Mouse (Mus musculus) megakaryocyte, embryonic 14.5 days (primary cell): ENCODE data around the gene Mfsd4a.

Experiments used
- FLI1 ChIP-seq: IDR thresholded peaks from 2 replicates; pipeline ENCODE4 v1.6.1; 2012; ENCODE audit warnings: low read length, inconsistent platforms, mixed read lengths
- GATA1 ChIP-seq: IDR thresholded peaks from 3 replicates; pipeline ENCODE4 v1.6.1; 2012; ENCODE audit warnings: mixed read lengths, low read length, inconsistent platforms, borderline replicate concordance

- no peak for TF ChIP-seq GATA1
- TF ChIP-seq FLI1 = no peak
These were observed 93.9 kb downstream of the Mfsd4a start for GRCm38 (mm10) chr1:131973991-131974390.
